Mouse (Mus musculus) kidney, adult 2 months (tissue): ENCODE measurements around the gene Ykt6. TPM values are rescaled to one million over a fixed set of nuclear protein-coding genes. Genes with fewer than 3 reads are reported as not detected.

Source experiments
- DNase-seq: peaks from one replicate; pipeline ENCODE4 v3.0.0; 2021
- H3K27ac ChIP-seq: fragments of 200-500 bp; 2 replicates; pipeline ENCODE4 v1.5.1; 2012; ENCODE audit warnings: low read depth, low read length, control low read depth, inconsistent platforms; ENCODE audit not compliant: insufficient read depth
- H3K27me3 ChIP-seq: fragments of 200-500 bp; replicated peaks from 2 replicates; pipeline ENCODE4 v1.6.1; 2012; ENCODE audit warnings: mild to moderate bottlenecking, moderate library complexity, low read length, inconsistent platforms; ENCODE audit not compliant: control insufficient read depth, insufficient read depth
- H3K36me3 ChIP-seq: fragments of 200-500 bp; 2 replicates; pipeline ENCODE4 v1.6.1; 2012; ENCODE audit warnings: mild to moderate bottlenecking, moderate library complexity, low read length, inconsistent platforms; ENCODE audit not compliant: control insufficient read depth, insufficient read depth
- H3K4me1 ChIP-seq: fragments of 200-500 bp; 2 replicates; pipeline ENCODE4 v1.6.1; 2011; ENCODE audit warnings: low read length; ENCODE audit not compliant: control insufficient read depth, insufficient read depth
- H3K4me3 ChIP-seq: fragments of 200-500 bp; 2 replicates; pipeline ENCODE4 v1.5.1; 2011; ENCODE audit warnings: mild to moderate bottlenecking, low read depth, low read length, control low read depth; ENCODE audit not compliant: insufficient read depth
- CTCF ChIP-seq: fragments of 200-500 bp; conservative IDR thresholded peaks from 2 replicates; pipeline ENCODE4 v1.5.1; 2011; ENCODE audit warnings: low read depth, mild to moderate bottlenecking, control low read depth, low read length, moderate library complexity, mixed read lengths; ENCODE audit not compliant: insufficient read depth, insufficient read length
- POLR2A ChIP-seq: fragments of 200-500 bp; IDR thresholded peaks from one replicate; pipeline ENCODE4 v1.6.1; 2011; ENCODE audit warnings: low read depth, low read length, control low read depth
- WGBS: fragments of 180-500 bp; shearing (Covaris S2); methylation state at CpG from one replicate; pipeline ENCODE4 v1.1.7; 2018; 5-methylcytosine and 5-hydroxymethylcytosine counted together
- polyA plus RNA-seq: library from polyadenylated mRNA; depleted of rRNA; stranded (reverse); fragments of >200 nt; gene quantifications from 2 replicates; pipeline ENCODE4 v1.2.3, GENCODE M21; 2012

Gene Ykt6
- polyA plus RNA-seq, 1 experiment, result 60.4 TPM

DNA sequence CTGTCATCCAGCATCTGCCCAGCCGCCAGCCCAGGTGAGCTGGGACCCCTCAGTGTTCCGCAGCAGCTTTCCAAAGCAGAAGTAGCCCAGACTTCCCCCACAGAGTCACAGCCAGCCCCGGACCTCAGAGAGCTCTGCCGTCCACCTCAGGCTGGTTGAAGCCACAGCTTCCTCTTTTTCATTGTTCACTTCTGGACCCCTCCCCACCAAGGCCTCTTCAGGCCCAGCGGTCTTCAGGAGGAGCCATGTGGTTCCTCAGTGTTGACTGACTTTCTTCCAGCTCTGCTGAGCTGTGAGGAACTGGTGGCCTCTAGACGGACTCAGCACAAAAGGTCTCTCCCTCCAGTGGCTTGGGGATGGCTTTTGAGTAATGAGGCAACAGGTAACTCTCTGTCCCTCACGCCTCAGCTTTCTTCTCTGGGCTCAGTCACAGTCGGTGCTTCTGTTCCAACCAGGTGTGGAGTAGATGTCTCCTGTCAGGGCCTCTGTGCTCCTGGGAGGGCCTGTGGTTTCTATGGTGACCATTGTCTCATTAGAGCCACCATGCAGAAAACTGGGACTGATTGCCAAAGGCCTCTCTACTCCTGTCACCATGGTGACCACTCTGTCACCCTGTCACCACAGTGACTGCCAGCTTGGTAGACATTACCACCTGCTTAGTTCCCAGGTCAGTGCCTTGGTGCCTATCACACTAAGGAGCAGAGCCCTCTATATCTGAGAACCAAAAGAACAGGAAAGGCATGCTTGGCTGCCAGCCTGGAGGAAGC is 5.7 kb upstream of the Ykt6 start, which contains the start of gene Gck:
TSS of gene Gck (minus strand) at position 496 of the 767 bp plus-strand sequence.
- DNase-seq, result no peak
- 70% methylated on average over 8 of the region's 8 CpGs for WGBS
- Histone ChIP-seq H3K36me3 (no peaks in the 10 kb centered on the region), H3K4me1 (peaks cover under 1% of the 10 kb centered on the region; the same call in 1 of the 2 replicates), H3K27ac (no peak within 1 kb of the TSS), H3K27me3 (no peaks in the 10 kb centered on the region), H3K4me3 (no peak within 1 kb of the TSS)
- TF ChIP-seq CTCF (no peak), POLR2A (no peak)

GRCm38 (mm10) chr11:5952501-5952900 is 3.0 kb upstream of the Ykt6 start:
- Histone ChIP-seq H3K27ac (no peak overlapping the region), H3K36me3 (no peaks in the 10 kb centered on the region), H3K4me3 (no peak overlapping the region), H3K27me3 (no peaks in the 10 kb centered on the region), H3K4me1 (peaks cover 5% of the 10 kb centered on the region; the same call in 1 of the 2 replicates)
- TF ChIP-seq POLR2A, result no peak
- TF ChIP-seq CTCF, result no peak
- peak; percentile 79 for DNase-seq
- 34% methylated on average over 5 of the region's 5 CpGs for WGBS

DNA sequence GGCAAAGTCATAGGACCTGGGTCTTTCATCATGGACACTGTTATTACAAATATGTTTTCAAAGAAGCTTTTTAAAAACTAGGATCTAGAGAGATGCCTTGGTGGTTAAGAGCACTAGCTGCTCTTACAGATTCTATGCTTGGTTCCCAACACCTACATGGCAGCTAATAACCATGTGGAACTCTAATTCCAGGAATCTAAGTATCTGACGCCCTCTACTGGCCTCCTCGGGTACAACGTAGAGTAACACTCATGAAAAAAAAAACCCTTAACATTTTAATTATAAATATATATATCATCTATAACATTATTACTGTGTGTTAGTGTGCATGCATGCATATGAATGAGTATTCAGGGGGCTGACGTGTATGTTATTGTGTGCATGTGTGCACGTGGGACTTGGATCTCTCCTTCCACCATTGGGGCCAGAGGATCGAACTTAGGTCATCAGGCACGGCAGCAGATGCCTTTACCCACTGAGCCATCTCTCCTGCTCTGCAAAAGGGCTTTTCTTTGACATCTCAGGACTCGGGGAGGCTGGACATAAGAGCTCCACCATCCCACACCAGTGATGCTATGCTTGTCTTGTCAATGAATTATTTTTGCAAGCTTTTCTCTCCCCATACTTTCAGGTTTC is 2.2 kb upstream of the Ykt6 start:
- no peak overlapping the region for H3K27ac ChIP-seq
- H3K4me3 ChIP-seq, result no peak overlapping the region
- WGBS, result 43% methylated on average over 8 of the region's 8 CpGs
- H3K27me3 ChIP-seq, result no peaks in the 10 kb centered on the region
- peaks cover 5% of the 10 kb centered on the region; the same call in 1 of the 2 replicates for H3K4me1 ChIP-seq
- TF ChIP-seq CTCF, result no peak
- no peak for TF ChIP-seq POLR2A
- peak; percentile 17 for DNase-seq
- no peaks in the 10 kb centered on the region for H3K36me3 ChIP-seq

DNA sequence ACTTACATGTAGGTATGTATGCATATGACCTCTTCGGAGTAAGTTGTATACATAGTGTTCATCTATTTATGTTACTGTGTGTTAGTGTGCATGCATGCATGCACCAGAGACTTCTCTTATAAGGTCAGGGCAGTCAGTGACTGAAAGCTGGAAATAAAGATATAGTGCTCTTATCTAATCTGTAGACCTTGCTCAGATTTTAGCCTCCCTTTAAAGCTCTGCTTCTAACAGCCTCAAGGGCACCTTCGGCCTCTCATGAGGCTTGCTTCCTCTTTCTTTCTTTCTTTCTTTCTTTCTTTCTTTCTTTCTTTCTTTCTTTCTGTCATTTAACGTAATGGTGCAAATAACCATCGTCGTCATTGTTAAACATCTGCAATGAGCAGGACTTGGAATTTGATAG is 1.1 kb upstream of the Ykt6 start:
- H3K27ac ChIP-seq, result no peak overlapping the region
- 78% methylated on average over 5 of the region's 5 CpGs for WGBS

GRCm38 (mm10) chr11:5954965-5955504 is 458 bp upstream of the Ykt6 start:
- peak overlapping the region; percentile 78 for H3K4me3 ChIP-seq
- no peaks in the 10 kb centered on the region for H3K36me3 ChIP-seq
- TF ChIP-seq CTCF, result peak; percentile 39; the same call in 1 of the 2 replicates
- no peak for TF ChIP-seq POLR2A
- no peaks in the 10 kb centered on the region for H3K27me3 ChIP-seq
- no peak for DNase-seq
- WGBS, result 2% methylated on average over 7 of the region's 7 CpGs
- peaks cover 5% of the 10 kb centered on the region; the same call in 1 of the 2 replicates for H3K4me1 ChIP-seq
- peak overlapping the region; percentile 99 for H3K27ac ChIP-seq

More for the DNA sequence above, 1.1 kb upstream of the Ykt6 start:
- H3K4me3 ChIP-seq, result no peak overlapping the region
- TF ChIP-seq POLR2A (no peak), CTCF (no peak)
- no peaks in the 10 kb centered on the region for H3K27me3 ChIP-seq
- H3K4me1 ChIP-seq, result peaks cover 5% of the 10 kb centered on the region; the same call in 1 of the 2 replicates
- no peaks in the 10 kb centered on the region for H3K36me3 ChIP-seq
- no peak for DNase-seq

DNA sequence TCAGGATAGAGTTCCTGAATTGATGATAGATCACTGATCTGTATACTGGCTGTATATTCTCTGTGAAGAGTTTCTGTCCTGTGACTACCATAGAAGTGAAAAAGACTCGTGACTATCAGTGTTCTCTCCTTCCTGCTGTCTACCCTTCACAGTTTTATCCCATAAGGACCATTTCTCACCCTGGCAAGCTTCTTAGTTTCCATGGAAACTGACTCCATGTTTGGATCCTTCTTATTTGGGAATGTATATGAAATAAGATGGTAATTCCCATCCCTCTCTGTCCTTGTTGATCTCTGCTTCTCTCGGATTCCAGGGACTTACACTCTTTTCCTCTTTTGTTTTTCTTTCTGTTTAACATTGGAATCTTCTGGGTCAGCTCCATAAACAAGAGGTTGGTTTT is 4.6 kb downstream of the Ykt6 start:
- Histone ChIP-seq H3K27ac (no peak overlapping the region), H3K36me3 (0 out of 2 replicates have a peak, but pooled peaks cover 1% of the 10 kb centered on the region), H3K4me1 (peaks cover 2% of the 10 kb centered on the region; the same call in 1 of the 2 replicates), H3K4me3 (no peak overlapping the region), H3K27me3 (no peaks in the 10 kb centered on the region)
- no peak for DNase-seq
- TF ChIP-seq POLR2A, result no peak
- no peak for TF ChIP-seq CTCF
- WGBS, result 67% methylated on average over 2 of the region's 2 CpGs

DNA sequence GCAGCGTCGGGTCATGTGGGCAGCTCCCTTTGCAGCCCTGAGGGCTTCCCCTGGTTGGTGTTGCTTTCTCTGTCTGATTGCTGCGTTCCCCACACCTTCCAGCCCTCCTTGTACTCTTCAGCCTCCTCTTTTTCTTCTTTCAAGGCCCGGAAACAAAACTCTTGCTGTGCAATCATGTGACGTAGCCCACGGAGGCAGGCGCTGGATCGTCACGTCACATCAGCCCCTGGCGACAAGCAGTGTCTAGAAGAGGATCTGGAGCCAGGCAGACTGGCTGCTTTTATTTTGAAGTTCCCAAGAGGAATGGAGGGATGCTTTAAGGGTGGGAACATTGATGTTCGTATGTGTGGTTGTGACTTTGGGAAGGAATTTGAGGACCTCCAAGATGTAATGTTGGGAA is 10.4 kb downstream of the Ykt6 start:
- Histone ChIP-seq H3K27me3 (no peaks in the 10 kb centered on the region), H3K4me3 (no peak overlapping the region), H3K4me1 (no peaks in the 10 kb centered on the region), H3K36me3 (0 out of 2 replicates have a peak, but pooled peaks cover 1% of the 10 kb centered on the region), H3K27ac (no peak overlapping the region)
- WGBS, result 89% methylated on average over 11 of the region's 11 CpGs
- TF ChIP-seq POLR2A (no peak), CTCF (no peak)
- DNase-seq, result no peak
